Mouse (Mus musculus) limb, embryonic 15.5 days (tissue): ENCODE results near the gene Tifa. TPM values are rescaled to one million over a fixed set of nuclear protein-coding genes. Genes with fewer than 3 reads are reported as not detected.

Experiments
- ATAC-seq: fragments of 200-750 bp; cut with Nextera tagmentation; 2 replicates; pipeline ENCODE4 v1.8.0; 2017; ENCODE audit warnings: low read depth, moderate TSS enrichment; ENCODE audit not compliant: insufficient number of reproducible peaks, low FRiP score, low TSS enrichment
- H3K27ac ChIP-seq: fragments of 300-500 bp; sonication (generic); 2 replicates; pipeline ENCODE4 v1.5.1; 2015; ENCODE audit warnings: moderate library complexity, mild to moderate bottlenecking, inconsistent platforms
- H3K27me3 ChIP-seq: fragments of 300-500 bp; sonication (generic); 2 replicates; pipeline ENCODE4 v1.6.1; 2015; ENCODE audit warnings: inconsistent platforms
- H3K36me3 ChIP-seq: fragments of 300-500 bp; sonication (generic); 2 replicates; pipeline ENCODE4 v1.6.1; 2015; ENCODE audit warnings: inconsistent platforms
- H3K4me1 ChIP-seq: fragments of 300-500 bp; sonication (generic); 2 replicates; pipeline ENCODE4 v1.6.1; 2015; ENCODE audit warnings: inconsistent platforms
- H3K4me2 ChIP-seq: fragments of 300-500 bp; sonication (generic); 2 replicates; pipeline ENCODE4 v1.6.1; 2015; ENCODE audit warnings: mild to moderate bottlenecking, inconsistent platforms
- H3K4me3 ChIP-seq: fragments of 300-500 bp; sonication (generic); 2 replicates; pipeline ENCODE4 v1.5.1; 2015; ENCODE audit warnings: mild to moderate bottlenecking, inconsistent platforms
- H3K9ac ChIP-seq: fragments of 300-500 bp; sonication (generic); 2 replicates; pipeline ENCODE4 v1.6.1; 2015; ENCODE audit warnings: inconsistent platforms
- H3K9me3 ChIP-seq: fragments of 300-500 bp; sonication (generic); 2 replicates; pipeline ENCODE4 v1.6.1; 2016; ENCODE audit warnings: inconsistent platforms
- WGBS: fragments of 180-500 bp; shearing (Covaris S2); methylation state at CpG from one replicate; pipeline ENCODE4 v1.1.7; 2015; 5-methylcytosine and 5-hydroxymethylcytosine counted together
- polyA plus RNA-seq: library from polyadenylated mRNA; unstranded; fragments of >200 nt; fragmentation: Nextera tagmentation; extraction: Ambion mirVana; gene quantifications from 2 replicates; pipeline ENCODE4 v1.2.1, GENCODE M21; 2015

Tifa gene
- 3.2 and 3.3 TPM in 2 replicates for polyA plus RNA-seq

DNA sequence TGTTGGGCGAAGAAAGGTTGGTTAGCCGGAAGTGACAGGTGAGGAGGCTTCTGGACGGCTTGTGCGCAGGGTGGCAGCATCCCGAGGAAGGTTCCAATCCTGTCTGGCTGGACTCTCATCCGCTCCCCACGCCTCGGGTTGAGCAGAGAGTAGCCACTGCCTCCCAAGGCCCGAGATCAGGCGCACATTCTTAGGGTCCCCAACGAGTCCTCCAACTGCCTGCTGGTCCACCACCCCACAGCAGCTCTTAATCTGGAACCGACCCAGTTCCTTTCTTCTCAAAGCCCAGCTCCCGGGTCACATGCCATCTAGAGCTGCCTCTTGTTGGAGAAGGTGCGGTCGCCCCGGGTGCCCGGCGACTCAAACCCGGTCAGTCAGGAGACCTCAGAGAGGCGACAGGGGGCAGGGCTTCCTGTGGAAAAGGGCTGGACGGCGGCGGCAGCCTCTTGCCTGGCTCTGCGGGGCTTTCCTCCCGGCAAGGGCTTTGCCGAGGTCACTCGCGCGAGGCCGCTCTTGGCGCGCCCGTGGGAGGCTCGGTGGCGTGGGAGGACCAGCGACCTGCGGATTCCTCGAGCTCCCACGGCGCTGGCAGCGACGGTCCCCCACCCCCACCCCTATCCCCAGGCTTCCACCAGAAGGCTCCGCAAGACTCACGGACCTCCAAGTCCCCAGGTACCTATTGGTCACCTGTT lies at the start of gene Tifa:
Gene Tifa (plus strand): TSS at position 306 of the 692 bp plus-strand sequence.
- no peak within 1 kb of the TSS for H3K27ac ChIP-seq
- no peaks in the 10 kb centered on the region for H3K9me3 ChIP-seq
- H3K27me3 ChIP-seq = peaks cover 30% of the 10 kb centered on the region
- peaks cover 19% of the 10 kb centered on the region for H3K4me1 ChIP-seq
- 1% methylated on average over 43 of the region's 44 CpGs for WGBS
- peak within 1 kb of the TSS; percentile 54 for H3K4me3 ChIP-seq
- H3K36me3 ChIP-seq = no peaks in the 10 kb centered on the region
- H3K4me2 ChIP-seq = peak within 1 kb of the TSS; percentile 98
- peak within 1 kb of the TSS; percentile 47 for H3K9ac ChIP-seq
- no peak for ATAC-seq

DNA sequence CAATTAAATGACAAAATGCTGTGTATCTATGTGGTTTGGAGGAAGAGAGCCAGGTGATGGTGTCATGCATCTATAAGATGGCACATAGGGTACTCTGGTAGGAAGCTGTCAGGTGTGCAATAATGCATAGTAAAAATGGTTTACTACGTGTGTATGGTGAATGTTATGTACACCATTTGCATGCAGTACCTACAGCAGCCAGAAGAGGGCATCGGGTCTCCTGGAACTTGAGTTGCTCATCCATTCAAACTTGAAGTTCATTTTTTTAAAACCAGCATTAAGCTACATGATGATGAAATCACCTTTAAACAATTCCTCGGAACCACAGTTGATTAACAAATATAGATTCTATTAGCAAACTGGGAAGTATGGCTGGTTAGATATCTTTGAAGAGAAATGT lies 48.1 kb upstream of the Tifa start:
- 90% methylated on average over 3 of the region's 3 CpGs for WGBS
- no peak for ATAC-seq
- no peaks in the 10 kb centered on the region for H3K4me1 ChIP-seq

DNA sequence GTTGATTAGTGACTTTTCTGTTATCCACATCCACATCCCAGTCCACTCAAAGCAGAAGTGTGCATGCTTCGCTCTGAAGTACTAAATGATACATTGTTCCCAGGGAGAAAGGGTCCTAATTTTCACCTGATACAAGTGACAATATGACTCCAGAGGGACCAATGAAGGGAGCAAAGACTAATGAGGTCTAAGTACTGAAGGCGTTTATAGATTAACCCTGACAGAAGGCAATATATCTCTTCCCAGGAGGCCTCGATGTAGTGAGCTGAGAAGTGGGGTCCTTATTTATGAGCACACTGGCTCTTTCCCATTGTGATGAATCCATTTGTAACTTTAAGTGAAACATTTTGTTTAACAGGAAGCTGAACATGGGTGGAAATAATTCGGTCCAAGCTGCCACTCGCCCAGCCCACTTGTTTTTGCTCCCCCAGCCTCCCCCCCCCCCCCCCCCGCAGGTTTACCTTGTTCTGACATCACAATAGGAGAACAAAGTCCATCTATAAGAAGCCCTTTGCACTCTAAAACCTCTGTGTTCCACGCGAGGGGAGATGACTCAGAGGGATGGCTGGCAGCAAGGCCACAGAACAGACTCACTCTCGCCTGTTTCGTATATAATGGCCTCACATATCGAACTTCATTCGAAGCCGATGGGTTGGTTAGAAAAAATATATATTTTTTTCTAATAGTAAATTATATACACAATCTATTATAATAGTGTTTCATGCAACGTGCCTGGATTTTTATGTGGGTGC lies 45.8 kb upstream of the Tifa start:
- H3K4me1 ChIP-seq = no peaks in the 10 kb centered on the region
- H3K9me3 ChIP-seq = no peaks in the 10 kb centered on the region
- no peaks in the 10 kb centered on the region for H3K36me3 ChIP-seq
- no peak for ATAC-seq
- no peak overlapping the region for H3K9ac ChIP-seq
- H3K27me3 ChIP-seq = peaks cover 31% of the 10 kb centered on the region
- no peak overlapping the region for H3K4me2 ChIP-seq
- no peak overlapping the region for H3K27ac ChIP-seq
- 55% methylated on average over 14 of the region's 14 CpGs for WGBS
- H3K4me3 ChIP-seq = no peak overlapping the region

More for the DNA sequence above, 48.1 kb upstream of the Tifa start:
- Histone ChIP-seq H3K27ac (no peak overlapping the region), H3K36me3 (no peaks in the 10 kb centered on the region), H3K4me2 (no peak overlapping the region), H3K4me3 (no peak overlapping the region), H3K9me3 (no peaks in the 10 kb centered on the region), H3K9ac (no peak overlapping the region), H3K27me3 (peaks cover 13% of the 10 kb centered on the region)

DNA sequence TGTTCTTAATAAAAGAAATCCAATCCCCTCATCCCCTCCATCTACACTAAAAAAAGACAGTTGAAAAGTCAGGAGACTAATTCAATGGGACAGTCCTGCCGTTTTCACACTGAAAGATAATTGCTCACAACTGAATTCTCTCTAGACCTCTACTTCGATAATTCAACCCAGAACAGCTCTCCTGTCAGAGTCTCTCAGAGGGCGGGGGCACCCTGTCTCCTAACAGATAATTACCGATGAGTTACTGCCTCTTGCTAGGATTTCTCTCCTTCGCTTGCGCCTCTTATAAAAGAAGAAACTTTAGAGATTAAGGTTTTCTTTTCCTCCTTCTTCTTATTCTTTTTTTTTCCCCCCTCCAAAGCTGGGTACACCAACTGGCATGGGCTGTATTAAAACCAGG lies 44.1 kb upstream of the Tifa start:
- H3K4me1 ChIP-seq = 0 out of 2 replicates have a peak, but pooled peaks cover 6% of the 10 kb centered on the region
- H3K4me2 ChIP-seq = no peak overlapping the region
- no peak overlapping the region for H3K4me3 ChIP-seq
- no peak overlapping the region for H3K27ac ChIP-seq
- WGBS = 15% methylated on average over 6 of the region's 6 CpGs
- H3K9ac ChIP-seq = no peak overlapping the region
- ATAC-seq = no peak
- no peaks in the 10 kb centered on the region for H3K9me3 ChIP-seq
- no peaks in the 10 kb centered on the region for H3K36me3 ChIP-seq
- peaks cover 44% of the 10 kb centered on the region for H3K27me3 ChIP-seq

DNA sequence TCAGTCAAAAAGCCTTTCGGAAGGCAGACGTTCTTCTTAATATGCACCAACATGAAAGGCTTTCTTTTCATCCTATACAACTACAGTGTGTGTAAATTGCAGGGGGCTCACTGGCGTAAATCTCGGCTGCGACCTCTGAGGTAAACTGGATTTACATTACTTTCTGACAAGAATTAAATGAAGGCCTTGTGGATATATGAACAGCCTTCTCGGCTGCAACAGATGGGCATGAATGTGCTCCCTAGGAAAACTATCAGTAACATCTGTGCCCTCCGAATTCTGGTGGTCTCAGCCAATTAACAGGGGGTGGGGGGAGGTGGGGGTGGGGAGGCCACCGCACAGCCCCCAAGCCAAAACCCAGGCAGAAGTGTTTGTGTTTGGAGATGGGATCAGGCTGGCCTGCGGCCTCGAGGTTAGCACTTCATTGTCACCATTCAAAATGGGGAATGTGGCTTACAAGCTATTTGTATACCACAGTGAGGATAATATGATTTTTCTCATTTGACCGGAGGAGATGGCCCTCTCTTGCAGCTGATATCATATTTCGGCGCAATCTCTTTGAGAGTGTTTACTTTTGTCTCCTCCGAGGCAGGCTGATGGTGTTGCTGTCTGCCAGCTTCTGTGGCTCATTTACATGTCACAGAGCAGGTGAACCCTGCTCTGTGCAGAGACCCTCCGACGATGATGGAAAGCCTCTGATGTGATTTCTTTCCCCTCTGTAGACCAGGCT lies 43.5 kb upstream of the Tifa start:
- Histone ChIP-seq H3K36me3 (no peaks in the 10 kb centered on the region), H3K27me3 (peaks cover 48% of the 10 kb centered on the region), H3K4me3 (no peak overlapping the region), H3K4me2 (no peak overlapping the region), H3K27ac (no peak overlapping the region), H3K9me3 (no peaks in the 10 kb centered on the region), H3K4me1 (0 out of 2 replicates have a peak, but pooled peaks cover 6% of the 10 kb centered on the region), H3K9ac (no peak overlapping the region)
- WGBS = 18% methylated on average over 16 of the region's 16 CpGs
- ATAC-seq = no peak

DNA sequence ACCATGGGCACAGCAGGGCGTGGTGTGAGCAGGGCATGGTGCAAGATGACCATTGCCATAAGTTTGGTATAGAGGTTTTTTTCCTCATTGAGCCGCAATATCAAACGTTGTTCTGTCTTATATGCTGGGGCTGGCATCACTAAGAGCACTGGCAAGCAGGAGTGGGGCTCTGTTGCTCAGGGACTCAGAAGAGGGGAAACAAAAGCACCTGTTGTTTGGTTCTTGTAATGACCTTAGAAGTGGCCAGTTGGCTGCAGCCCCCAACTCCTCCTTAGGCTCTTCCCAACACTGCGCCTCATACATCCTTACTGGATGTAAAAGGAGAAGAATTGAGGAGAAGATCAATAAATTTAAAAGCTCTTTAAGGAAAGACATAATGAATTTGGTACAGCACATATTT lies 41.0 kb upstream of the Tifa start:
- Histone ChIP-seq H3K4me3 (no peak overlapping the region), H3K27me3 (peaks cover 49% of the 10 kb centered on the region), H3K4me2 (no peak overlapping the region), H3K9ac (no peak overlapping the region), H3K9me3 (no peaks in the 10 kb centered on the region), H3K4me1 (0 out of 2 replicates have a peak, but pooled peaks cover 6% of the 10 kb centered on the region), H3K27ac (no peak overlapping the region), H3K36me3 (no peaks in the 10 kb centered on the region)
- WGBS = 58% methylated on average over 4 of the region's 4 CpGs
- no peak for ATAC-seq

DNA sequence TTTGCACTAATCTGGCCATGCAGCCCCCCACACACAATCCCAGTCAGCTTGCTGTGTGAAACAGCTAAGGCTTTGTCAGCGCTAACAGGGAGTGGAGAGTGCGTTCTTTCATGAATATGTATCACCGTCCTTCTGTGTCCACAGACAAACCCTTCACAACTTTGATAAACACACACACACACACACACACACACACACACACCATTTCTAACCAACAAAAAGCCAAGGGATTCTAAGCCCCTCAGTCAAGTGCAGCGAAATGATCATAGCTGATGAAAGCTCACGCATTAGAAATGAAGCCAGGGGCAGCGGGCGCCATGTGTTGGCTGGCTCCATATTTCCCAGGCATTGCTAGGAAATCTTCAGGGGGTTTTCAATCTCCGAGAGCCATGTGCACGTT lies 40.3 kb upstream of the Tifa start:
- 0 out of 2 replicates have a peak overlapping the region, but pooled peaks have one; percentile 2 for H3K4me2 ChIP-seq
- ATAC-seq = no peak
- WGBS = 21% methylated on average over 9 of the region's 9 CpGs
- no peaks in the 10 kb centered on the region for H3K9me3 ChIP-seq
- no peak overlapping the region for H3K4me3 ChIP-seq
- no peak overlapping the region for H3K27ac ChIP-seq
- no peaks in the 10 kb centered on the region for H3K36me3 ChIP-seq
- 0 out of 2 replicates have a peak, but pooled peaks cover 6% of the 10 kb centered on the region for H3K4me1 ChIP-seq
- no peak overlapping the region for H3K9ac ChIP-seq
- H3K27me3 ChIP-seq = peaks cover 50% of the 10 kb centered on the region

DNA sequence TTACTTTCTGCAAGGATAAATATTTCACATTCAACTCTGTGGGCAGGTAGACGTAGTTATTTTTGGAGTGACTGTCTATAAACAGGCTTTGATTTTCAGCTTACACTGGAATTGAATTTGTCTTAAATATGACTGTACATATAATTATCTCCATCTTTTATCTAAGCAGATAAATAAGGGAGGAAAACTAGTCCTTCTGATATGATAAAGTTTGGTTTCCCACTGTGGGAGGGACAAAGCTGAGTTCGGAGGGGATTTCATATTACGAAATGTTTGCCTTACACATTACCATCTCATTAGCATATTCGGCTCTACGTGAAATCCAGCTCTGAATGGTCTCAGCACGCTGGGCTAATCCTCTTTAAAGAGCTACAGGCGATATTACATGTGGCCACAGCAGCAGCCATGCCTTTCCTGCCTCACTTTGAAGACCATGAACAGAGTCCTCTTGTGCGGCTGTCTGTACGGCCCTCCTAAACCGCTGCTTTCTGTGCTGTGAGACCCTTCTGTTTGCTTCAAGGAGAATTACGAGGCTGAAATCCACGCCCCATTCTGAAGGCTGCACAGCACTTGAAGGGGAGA lies 39.5 kb upstream of the Tifa start:
- Histone ChIP-seq H3K4me1 (0 out of 2 replicates have a peak, but pooled peaks cover 6% of the 10 kb centered on the region), H3K9ac (no peak overlapping the region), H3K4me3 (no peak overlapping the region), H3K27me3 (peaks cover 50% of the 10 kb centered on the region), H3K9me3 (no peaks in the 10 kb centered on the region), H3K4me2 (peak overlapping the region; percentile 10; the same call in 1 of the 2 replicates), H3K27ac (no peak overlapping the region), H3K36me3 (no peaks in the 10 kb centered on the region)
- ATAC-seq = no peak
- WGBS = 14% methylated on average over 12 of the region's 12 CpGs

DNA sequence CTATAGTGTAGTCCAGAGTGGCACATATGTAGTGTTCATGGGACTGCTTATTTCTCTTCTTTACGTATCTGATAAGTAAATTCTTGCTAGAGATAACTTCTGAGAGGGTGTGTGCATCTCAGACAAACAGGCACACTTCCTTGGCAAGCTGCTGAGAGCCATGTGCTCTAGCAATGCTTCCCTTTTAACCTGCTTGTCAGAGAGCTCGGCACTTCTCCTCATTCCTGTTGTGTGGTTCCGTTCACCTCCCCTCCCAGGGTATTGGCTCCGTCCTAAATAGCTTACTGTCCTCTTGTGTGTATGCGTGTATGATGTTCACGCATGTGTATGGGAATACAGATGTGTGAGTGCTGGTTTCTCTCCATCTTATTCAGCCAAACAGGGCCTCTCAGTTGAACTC lies 33.1 kb upstream of the Tifa start:
- no peak for ATAC-seq
- Histone ChIP-seq H3K4me2 (no peak overlapping the region), H3K9ac (no peak overlapping the region), H3K27me3 (peaks cover 30% of the 10 kb centered on the region; the same call in 1 of the 2 replicates), H3K36me3 (no peaks in the 10 kb centered on the region), H3K9me3 (no peaks in the 10 kb centered on the region), H3K4me3 (no peak overlapping the region), H3K4me1 (no peaks in the 10 kb centered on the region), H3K27ac (no peak overlapping the region)
- 79% methylated on average over 6 of the region's 6 CpGs for WGBS

DNA sequence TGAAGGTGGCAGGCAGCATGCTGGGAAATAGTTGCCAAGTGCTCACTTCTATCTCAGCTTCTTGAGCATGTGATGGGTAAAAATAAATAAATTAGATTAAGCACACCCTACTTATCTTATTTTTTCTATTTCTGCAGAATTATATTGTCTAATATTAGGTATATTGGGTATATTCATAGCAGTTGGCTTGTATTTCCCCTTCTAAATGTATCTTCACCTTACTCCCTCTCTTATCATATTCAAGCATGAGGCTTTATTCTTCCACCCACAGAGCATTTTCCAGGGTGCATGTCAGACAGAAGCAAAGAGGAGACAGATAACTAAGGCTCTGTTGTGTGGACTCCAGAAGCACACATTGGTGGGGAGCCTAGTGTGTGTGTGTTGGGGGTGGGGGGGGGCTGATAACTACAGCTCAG lies 31.7 kb upstream of the Tifa start:
- Histone ChIP-seq H3K4me1 (no peaks in the 10 kb centered on the region), H3K9ac (no peak overlapping the region), H3K27ac (no peak overlapping the region), H3K4me3 (no peak overlapping the region), H3K4me2 (no peak overlapping the region), H3K36me3 (no peaks in the 10 kb centered on the region), H3K27me3 (peaks cover 39% of the 10 kb centered on the region; the same call in 1 of the 2 replicates), H3K9me3 (no peaks in the 10 kb centered on the region)
- no peak for ATAC-seq

DNA sequence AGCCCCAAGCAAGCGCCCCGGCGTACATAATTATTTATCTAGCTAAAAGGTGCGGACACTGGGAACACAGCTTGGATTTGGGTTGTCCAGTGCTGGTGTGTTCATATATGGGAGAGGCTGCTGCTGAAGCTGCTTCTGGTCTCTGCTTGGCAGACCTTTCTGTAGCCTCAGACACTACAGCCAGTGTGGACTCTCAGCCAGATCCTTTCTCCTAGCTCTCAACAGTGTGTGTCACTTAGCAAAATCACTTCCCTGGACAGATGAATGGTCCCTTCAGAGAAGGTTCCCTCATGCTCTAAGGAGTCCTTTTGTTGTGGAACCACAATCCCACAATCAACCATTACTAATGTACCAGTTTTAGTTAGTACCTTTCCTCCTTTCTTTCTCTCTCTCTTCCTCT lies 30.8 kb upstream of the Tifa start:
- Histone ChIP-seq H3K27ac (no peak overlapping the region), H3K27me3 (peaks cover 36% of the 10 kb centered on the region; the same call in 1 of the 2 replicates), H3K9ac (no peak overlapping the region), H3K4me3 (no peak overlapping the region), H3K4me2 (no peak overlapping the region), H3K36me3 (no peaks in the 10 kb centered on the region), H3K4me1 (no peaks in the 10 kb centered on the region), H3K9me3 (no peaks in the 10 kb centered on the region)
- WGBS = 65% methylated on average over 4 of the region's 4 CpGs
- no peak for ATAC-seq
